Mouse (Mus musculus): ENCODE measurements at regions not wholly inside any gene's neighbourhood (a gene's known extent, or its start where the extent isn't known, plus 50 kb on each side); places are given as distances from the start of the nearest gene placed in this dataset.

- TF ChIP-seq POLR2A (IDR thresholded peaks at IDR 0.05; ENCODE audit: insufficient read length, low read depth) (no peak), TCF12 (IDR thresholded peaks at IDR 0.05; ENCODE audit: insufficient read depth, poor library complexity, severe bottlenecking) (no peak)
Observed at GRCm38 (mm10) chr6:37703946-37704345, 166.7 kb upstream of the Trim24 start.

Measured in myocyte (in vitro differentiated cells).